Mouse (Mus musculus) liver, postnatal 0 days (tissue): ENCODE data around the gene Sec22c.
A peak's percentile ranks its signal among the peaks of the same experiment; 100 is the strongest.

Source experiments
- CTCF ChIP-seq: sonication (generic); IDR thresholded peaks from 2 replicates; pipeline ENCODE4 v1.5.1; 2016; ENCODE audit warnings: antibody characterized with exemption, low read depth
- EP300 ChIP-seq: IDR thresholded peaks from 2 replicates; pipeline ENCODE4 v1.6.1; 2016; ENCODE audit warnings: antibody characterized with exemption, low read depth, mild to moderate bottlenecking

- 0 out of 2 replicates have a peak, but pooled peaks have one; percentile 15 for TF ChIP-seq CTCF
- no peak for TF ChIP-seq EP300
Measured at GRCm38 (mm10) chr9:121631946-121632345, 73.3 kb downstream of the Sec22c start.
